Comparison of ENCODE assay signal across 7 mouse cellular contexts in the genomic region with DNA sequence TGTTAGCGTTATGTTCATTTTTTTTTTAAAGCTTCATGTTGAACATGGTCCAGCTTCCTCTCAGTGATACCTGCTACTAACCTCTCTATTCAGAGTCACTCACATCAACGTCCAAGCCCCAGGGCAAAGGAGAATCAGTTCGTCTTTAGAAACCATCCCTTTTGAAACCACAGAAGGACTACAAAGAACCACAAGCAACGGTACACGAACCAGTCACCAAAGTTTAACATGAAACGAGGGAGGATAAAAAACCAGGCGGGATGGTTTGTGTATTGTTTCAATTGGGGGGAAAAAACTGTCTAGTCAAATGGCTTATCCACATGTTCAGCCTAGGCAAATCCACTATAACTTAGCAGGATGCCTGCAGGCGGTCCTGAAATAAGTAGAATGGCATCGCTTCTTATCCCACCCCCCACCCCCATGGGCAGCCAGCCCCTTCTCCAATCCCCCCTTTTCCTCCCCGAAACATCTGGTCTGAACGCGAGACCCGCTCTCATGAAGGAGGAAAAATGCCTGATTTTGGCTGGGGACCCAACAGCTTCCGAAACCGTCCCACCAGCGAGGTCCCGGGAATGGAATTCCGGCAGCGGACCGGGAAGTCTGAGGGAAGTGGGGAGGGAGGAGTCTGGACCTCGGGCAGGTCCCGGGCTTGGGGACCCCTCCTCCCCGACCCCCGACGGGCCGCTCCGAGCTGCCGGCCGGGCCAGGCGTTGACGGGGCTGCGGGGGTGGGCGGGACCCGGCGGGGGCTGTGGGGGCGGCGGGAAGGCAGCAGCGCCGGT. TPM values are rescaled to one million over a fixed set of nuclear protein-coding genes. Genes with fewer than 3 reads are reported as not detected.
DNase-seq lines count a peak whose midpoint lies in the region; ATAC-seq and TF ChIP-seq lines count a peak whose summit lies in the region.

No protein-coding gene starts in this region.

- TF ChIP-seq POLR2A in small intestine, adult 2 months (IDR thresholded peaks at IDR 0.05; ENCODE audit: low read depth, low read length), result no peak

- peak; percentile 25 for DNase-seq in urinary bladder, postnatal 25 days (ENCODE audit: low spot score)
- no peak for DNase-seq in urinary bladder, postnatal 4 days (ENCODE audit: low spot score in 2 of 2)
- DNase-seq in embryonic facial prominence, embryonic 14.5 days (ENCODE audit: low spot score), result peak; percentile 65
- DNase-seq in hindbrain, embryonic 11.5 days (ENCODE audit: low spot score), result peak; percentile 67
- DNase-seq in liver, embryonic 13.5 days, result no peak
- no peak for DNase-seq in right cerebral cortex, postnatal 4 days

- H3K4me2 ChIP-seq in embryonic facial prominence, embryonic 14.5 days (ENCODE audit: low read depth, low read length), result peak overlapping the region; percentile 72
- peak overlapping the region; percentile 74 for H3K4me2 ChIP-seq in hindbrain, embryonic 11.5 days (replicated peaks; ENCODE audit: low read depth, low read length)
- peak overlapping the region; percentile 67 for H3K4me2 ChIP-seq in liver, embryonic 13.5 days

- 2% methylated on average over 21 of the region's 39 CpGs for WGBS in embryonic facial prominence, embryonic 14.5 days
- 3% methylated on average over 30 of the region's 39 CpGs for WGBS in hindbrain, embryonic 11.5 days
- WGBS in liver, embryonic 13.5 days (ENCODE audit: insufficient replicate concordance), result 3% methylated on average over 37 of the region's 39 CpGs
- WGBS in small intestine, adult 2 months, result 3% methylated on average over 39 of the region's 39 CpGs

- no peaks in the 10 kb centered on the region for H3K9me3 ChIP-seq in embryonic facial prominence, embryonic 14.5 days (ENCODE audit: control insufficient read depth, low read length)
- H3K9me3 ChIP-seq in hindbrain, embryonic 11.5 days (ENCODE audit: control insufficient read depth, low read length), result no peaks in the 10 kb centered on the region
- no peaks in the 10 kb centered on the region for H3K9me3 ChIP-seq in liver, embryonic 13.5 days (replicated peaks)

- H3K36me3 ChIP-seq in embryonic facial prominence, embryonic 14.5 days (ENCODE audit: control insufficient read depth, insufficient read depth, low read length), result no peaks in the 10 kb centered on the region
- H3K36me3 ChIP-seq in hindbrain, embryonic 11.5 days (ENCODE audit: control insufficient read depth, insufficient read depth, low read length), result no peaks in the 10 kb centered on the region
- H3K36me3 ChIP-seq in liver, embryonic 13.5 days, result no peaks in the 10 kb centered on the region
- no peaks in the 10 kb centered on the region for H3K36me3 ChIP-seq in small intestine, adult 2 months (ENCODE audit: control insufficient read depth, insufficient read depth, low read length)

- no peak for TF ChIP-seq CTCF in small intestine, adult 2 months (IDR thresholded peaks at IDR 0.05; ENCODE audit: extremely low read depth, insufficient read length, insufficient replicate concordance, low read depth, low read length)

- ATAC-seq in embryonic facial prominence, embryonic 14.5 days (ENCODE audit: low read depth), result peak; percentile 51; the same call in 1 of the 2 replicates
- ATAC-seq in hindbrain, embryonic 11.5 days (ENCODE audit: low FRiP score), result no peak
- ATAC-seq in liver, embryonic 13.5 days (ENCODE audit: low read depth), result no peak

- H3K9ac ChIP-seq in embryonic facial prominence, embryonic 14.5 days (ENCODE audit: low read depth, low read length), result peak overlapping the region; percentile 89
- peak overlapping the region; percentile 76 for H3K9ac ChIP-seq in hindbrain, embryonic 11.5 days (ENCODE audit: low read depth, low read length)
- H3K9ac ChIP-seq in liver, embryonic 13.5 days, result peak overlapping the region; percentile 66

- H3K27ac ChIP-seq in embryonic facial prominence, embryonic 14.5 days (replicated peaks; ENCODE audit: low read depth, low read length), result peak overlapping the region; percentile 95
- H3K27ac ChIP-seq in hindbrain, embryonic 11.5 days (ENCODE audit: low read depth, low read length), result peak overlapping the region; percentile 70
- peak overlapping the region; percentile 59 for H3K27ac ChIP-seq in liver, embryonic 13.5 days
- H3K27ac ChIP-seq in small intestine, adult 2 months (ENCODE audit: insufficient read depth, low read depth, low read length), result no peak overlapping the region

- H3K4me3 ChIP-seq in embryonic facial prominence, embryonic 14.5 days (ENCODE audit: low read depth, low read length), result peak overlapping the region; percentile 84
- peak overlapping the region; percentile 67 for H3K4me3 ChIP-seq in hindbrain, embryonic 11.5 days (ENCODE audit: low read depth, low read length)
- H3K4me3 ChIP-seq in liver, embryonic 13.5 days (replicated peaks), result peak overlapping the region; percentile 64
- peak overlapping the region; percentile 69 for H3K4me3 ChIP-seq in small intestine, adult 2 months (ENCODE audit: low read depth, low read length)

- H3K4me1 ChIP-seq in embryonic facial prominence, embryonic 14.5 days (ENCODE audit: control insufficient read depth, insufficient read depth, low read length), result peaks cover 22% of the 10 kb centered on the region
- H3K4me1 ChIP-seq in hindbrain, embryonic 11.5 days (replicated peaks; ENCODE audit: control insufficient read depth, insufficient read depth, low read length), result no peaks in the 10 kb centered on the region
- peaks cover 29% of the 10 kb centered on the region for H3K4me1 ChIP-seq in liver, embryonic 13.5 days (replicated peaks)
- H3K4me1 ChIP-seq in small intestine, adult 2 months (ENCODE audit: control insufficient read depth, insufficient read depth, insufficient read length, low read length), result peaks cover 2% of the 10 kb centered on the region; the same call in 1 of the 2 replicates

- H3K27me3 ChIP-seq in embryonic facial prominence, embryonic 14.5 days (replicated peaks; ENCODE audit: control insufficient read depth, insufficient read depth, low read length), result no peaks in the 10 kb centered on the region
- H3K27me3 ChIP-seq in hindbrain, embryonic 11.5 days (ENCODE audit: control insufficient read depth, insufficient read depth, low read length), result no peaks in the 10 kb centered on the region
- peaks cover 40% of the 10 kb centered on the region for H3K27me3 ChIP-seq in liver, embryonic 13.5 days
- peaks cover 14% of the 10 kb centered on the region; the same call in 1 of the 2 replicates for H3K27me3 ChIP-seq in small intestine, adult 2 months (ENCODE audit: control insufficient read depth, insufficient read depth, low read length)

RNA-seq across cellular contexts. Expression of gene Fmnl3, which starts 0.7 kb away (rescaled TPM):
- 18.5 and 21.5 TPM in 2 replicates for polyA plus RNA-seq in embryonic facial prominence, embryonic 14.5 days (2014; fragmentation: Nextera tagmentation; extraction: Ambion mirVana)
- 10.5 and 11.4 TPM in 2 replicates for polyA plus RNA-seq in hindbrain, embryonic 11.5 days (2014; fragmentation: Nextera tagmentation; extraction: Ambion mirVana)
- 3.4 and 3.7 TPM in 2 replicates for polyA plus RNA-seq in liver, embryonic 13.5 days (2015; fragmentation: Nextera tagmentation; extraction: Ambion mirVana)
- 4.2 and 8.2 TPM in 2 replicates for polyA plus RNA-seq in small intestine, adult 2 months (2012; rRNA removed)

RNA-seq across cellular contexts. Expression of gene Tmbim6, which starts 23.1 kb away (rescaled TPM):
- polyA plus RNA-seq in embryonic facial prominence, embryonic 14.5 days (2014; fragmentation: Nextera tagmentation; extraction: Ambion mirVana), result 300 and 310 TPM in 2 replicates
- 212 and 224 TPM in 2 replicates for polyA plus RNA-seq in hindbrain, embryonic 11.5 days (2014; fragmentation: Nextera tagmentation; extraction: Ambion mirVana)
- 188 and 210 TPM in 2 replicates for polyA plus RNA-seq in liver, embryonic 13.5 days (2015; fragmentation: Nextera tagmentation; extraction: Ambion mirVana)
- 672 and 1,662 TPM in 2 replicates for polyA plus RNA-seq in small intestine, adult 2 months (2012; rRNA removed)

Comparison
In these comparisons a context has a peak if more than half of its experiments do, and no peak if none do; other contexts are left out.
1. DNase-seq: peak in urinary bladder, postnatal 25 days (single experiment), embryonic facial prominence, embryonic 14.5 days (single experiment) and hindbrain, embryonic 11.5 days (single experiment); none in urinary bladder, postnatal 4 days (0 of 2), liver, embryonic 13.5 days (single experiment) and right cerebral cortex, postnatal 4 days (single experiment).
2. Peak in every context shown above with its lines, with median percentiles within 50 percentile points of each other: H3K4me2 ChIP-seq, H3K4me3 ChIP-seq and H3K9ac ChIP-seq.